Mouse (Mus musculus): ENCODE results near the gene Ing3. TPM values are rescaled to one million over a fixed set of nuclear protein-coding genes. Genes with fewer than 3 reads are reported as not detected.

Ing3 gene
- polyA plus RNA-seq, 1 experiment from 2014 or later: 63.6 TPM

- 64% methylated on average over 5 of the region's 5 CpGs for whole genome bisulfite sequencing
- H3K9ac ChIP-seq (ENCODE audit: low read depth, low read length): no peak overlapping the region
- H3K4me1 ChIP-seq (ENCODE audit: control insufficient read depth, insufficient read depth, low read length): peaks cover 3% of the 10 kb centered on the region
- ATAC-seq (ENCODE audit: low FRiP score, low TSS enrichment): no peak
- no peak overlapping the region for H3K27ac ChIP-seq (ENCODE audit: low read depth, low read length)
- no peaks in the 10 kb centered on the region for H3K27me3 ChIP-seq (ENCODE audit: control insufficient read depth, insufficient read depth, low read length)
- H3K36me3 ChIP-seq (ENCODE audit: control insufficient read depth, insufficient read depth, low read length): no peaks in the 10 kb centered on the region
- no peak overlapping the region for H3K4me3 ChIP-seq (ENCODE audit: low read length)
- no peak overlapping the region for H3K4me2 ChIP-seq (replicated peaks; ENCODE audit: low read depth, low read length)
- H3K9me3 ChIP-seq (ENCODE audit: control insufficient read depth, low read length): no peaks in the 10 kb centered on the region
Observed at GRCm38 (mm10) chr6:22012501-22012900, 63.1 kb downstream of the Ing3 start.

GRCm38 (mm10) chr6:22013394-22013793, 64.0 kb downstream of the Ing3 start:
- Histone ChIP-seq H3K36me3 (ENCODE audit: control insufficient read depth, insufficient read depth, low read length) (no peaks in the 10 kb centered on the region), H3K9ac (ENCODE audit: low read depth, low read length) (no peak overlapping the region), H3K27ac (ENCODE audit: low read depth, low read length) (no peak overlapping the region), H3K4me1 (ENCODE audit: control insufficient read depth, insufficient read depth, low read length) (peaks cover 3% of the 10 kb centered on the region), H3K4me2 (replicated peaks; ENCODE audit: low read depth, low read length) (no peak overlapping the region), H3K9me3 (ENCODE audit: control insufficient read depth, low read length) (no peaks in the 10 kb centered on the region), H3K4me3 (ENCODE audit: low read length) (no peak overlapping the region), H3K27me3 (ENCODE audit: control insufficient read depth, insufficient read depth, low read length) (no peaks in the 10 kb centered on the region)
- ATAC-seq (ENCODE audit: low FRiP score, low TSS enrichment): no peak
- WGBS: 87% methylated on average over 3 of the region's 3 CpGs

- Histone ChIP-seq H3K27me3 (ENCODE audit: control insufficient read depth, insufficient read depth, low read length) (no peaks in the 10 kb centered on the region), H3K27ac (ENCODE audit: low read depth, low read length) (no peak overlapping the region), H3K4me3 (ENCODE audit: low read length) (no peak overlapping the region), H3K4me1 (ENCODE audit: control insufficient read depth, insufficient read depth, low read length) (peaks cover 8% of the 10 kb centered on the region), H3K4me2 (replicated peaks; ENCODE audit: low read depth, low read length) (no peak overlapping the region), H3K9ac (ENCODE audit: low read depth, low read length) (no peak overlapping the region), H3K36me3 (ENCODE audit: control insufficient read depth, insufficient read depth, low read length) (no peaks in the 10 kb centered on the region), H3K9me3 (ENCODE audit: control insufficient read depth, low read length) (no peaks in the 10 kb centered on the region)
- 92% methylated on average over 6 of the region's 6 CpGs for WGBS
- ATAC-seq (ENCODE audit: low FRiP score, low TSS enrichment): no peak
Observed at GRCm38 (mm10) chr6:22014291-22014911, 65.0 kb downstream of the Ing3 start.

- Histone ChIP-seq H3K36me3 (ENCODE audit: control insufficient read depth, insufficient read depth, low read length) (no peaks in the 10 kb centered on the region), H3K4me2 (replicated peaks; ENCODE audit: low read depth, low read length) (no peak overlapping the region), H3K4me3 (ENCODE audit: low read length) (no peak overlapping the region), H3K9ac (ENCODE audit: low read depth, low read length) (no peak overlapping the region), H3K9me3 (ENCODE audit: control insufficient read depth, low read length) (no peaks in the 10 kb centered on the region), H3K27ac (ENCODE audit: low read depth, low read length) (no peak overlapping the region), H3K4me1 (ENCODE audit: control insufficient read depth, insufficient read depth, low read length) (peaks cover 12% of the 10 kb centered on the region; the same call in 1 of the 2 replicates), H3K27me3 (ENCODE audit: control insufficient read depth, insufficient read depth, low read length) (no peaks in the 10 kb centered on the region)
- no peak for ATAC-seq (ENCODE audit: low FRiP score, low TSS enrichment)
- WGBS: 67% methylated on average over 7 of the region's 7 CpGs
Observed at GRCm38 (mm10) chr6:22017631-22018030, 68.3 kb downstream of the Ing3 start.

GRCm38 (mm10) chr6:22018768-22019445, 69.5 kb downstream of the Ing3 start:
- Histone ChIP-seq H3K4me1 (ENCODE audit: control insufficient read depth, insufficient read depth, low read length) (peaks cover 12% of the 10 kb centered on the region; the same call in 1 of the 2 replicates), H3K9me3 (ENCODE audit: control insufficient read depth, low read length) (no peaks in the 10 kb centered on the region), H3K27ac (ENCODE audit: low read depth, low read length) (0 out of 2 replicates have a peak overlapping the region, but pooled peaks have one; percentile 14), H3K9ac (ENCODE audit: low read depth, low read length) (no peak overlapping the region), H3K4me3 (ENCODE audit: low read length) (no peak overlapping the region), H3K36me3 (ENCODE audit: control insufficient read depth, insufficient read depth, low read length) (no peaks in the 10 kb centered on the region), H3K27me3 (ENCODE audit: control insufficient read depth, insufficient read depth, low read length) (no peaks in the 10 kb centered on the region), H3K4me2 (replicated peaks; ENCODE audit: low read depth, low read length) (no peak overlapping the region)
- no peak for ATAC-seq (ENCODE audit: low FRiP score, low TSS enrichment)
- WGBS: 60% methylated on average over 8 of the region's 8 CpGs

- no peak for ATAC-seq (ENCODE audit: low FRiP score, low TSS enrichment)
- no peaks in the 10 kb centered on the region for H3K27me3 ChIP-seq (ENCODE audit: control insufficient read depth, insufficient read depth, low read length)
- H3K4me3 ChIP-seq (ENCODE audit: low read length): no peak overlapping the region
- H3K4me1 ChIP-seq (ENCODE audit: control insufficient read depth, insufficient read depth, low read length): peaks cover 12% of the 10 kb centered on the region; the same call in 1 of the 2 replicates
- no peak overlapping the region for H3K27ac ChIP-seq (ENCODE audit: low read depth, low read length)
- WGBS: 41% methylated on average over 10 of the region's 10 CpGs
- no peaks in the 10 kb centered on the region for H3K36me3 ChIP-seq (ENCODE audit: control insufficient read depth, insufficient read depth, low read length)
- H3K9me3 ChIP-seq (ENCODE audit: control insufficient read depth, low read length): no peaks in the 10 kb centered on the region
- H3K4me2 ChIP-seq (replicated peaks; ENCODE audit: low read depth, low read length): no peak overlapping the region
- no peak overlapping the region for H3K9ac ChIP-seq (ENCODE audit: low read depth, low read length)
Observed at GRCm38 (mm10) chr6:22019637-22020036, 70.3 kb downstream of the Ing3 start.

- WGBS: 84% methylated on average over 5 of the region's 5 CpGs
- Histone ChIP-seq H3K9me3 (ENCODE audit: control insufficient read depth, low read length) (no peaks in the 10 kb centered on the region), H3K27ac (ENCODE audit: low read depth, low read length) (no peak overlapping the region), H3K9ac (ENCODE audit: low read depth, low read length) (no peak overlapping the region), H3K4me1 (ENCODE audit: control insufficient read depth, insufficient read depth, low read length) (peaks cover 19% of the 10 kb centered on the region; the same call in 1 of the 2 replicates), H3K4me2 (replicated peaks; ENCODE audit: low read depth, low read length) (no peak overlapping the region), H3K36me3 (ENCODE audit: control insufficient read depth, insufficient read depth, low read length) (no peaks in the 10 kb centered on the region), H3K4me3 (ENCODE audit: low read length) (no peak overlapping the region), H3K27me3 (ENCODE audit: control insufficient read depth, insufficient read depth, low read length) (no peaks in the 10 kb centered on the region)
- ATAC-seq (ENCODE audit: low FRiP score, low TSS enrichment): no peak
Observed at GRCm38 (mm10) chr6:22020696-22021095, 71.3 kb downstream of the Ing3 start.

GRCm38 (mm10) chr6:22021315-22021714, 71.9 kb downstream of the Ing3 start:
- ATAC-seq (ENCODE audit: low FRiP score, low TSS enrichment): no peak
- Histone ChIP-seq H3K36me3 (ENCODE audit: control insufficient read depth, insufficient read depth, low read length) (no peaks in the 10 kb centered on the region), H3K9ac (ENCODE audit: low read depth, low read length) (no peak overlapping the region), H3K9me3 (ENCODE audit: control insufficient read depth, low read length) (no peaks in the 10 kb centered on the region), H3K4me2 (replicated peaks; ENCODE audit: low read depth, low read length) (no peak overlapping the region), H3K4me1 (ENCODE audit: control insufficient read depth, insufficient read depth, low read length) (peaks cover 22% of the 10 kb centered on the region; the same call in 1 of the 2 replicates), H3K27ac (ENCODE audit: low read depth, low read length) (no peak overlapping the region), H3K4me3 (ENCODE audit: low read length) (no peak overlapping the region), H3K27me3 (ENCODE audit: control insufficient read depth, insufficient read depth, low read length) (no peaks in the 10 kb centered on the region)
- WGBS: 69% methylated on average over 3 of the region's 3 CpGs

- Histone ChIP-seq H3K9ac (ENCODE audit: low read depth, low read length) (no peak overlapping the region), H3K4me1 (ENCODE audit: control insufficient read depth, insufficient read depth, low read length) (peaks cover 14% of the 10 kb centered on the region; the same call in 1 of the 2 replicates), H3K4me2 (replicated peaks; ENCODE audit: low read depth, low read length) (no peak overlapping the region), H3K27me3 (ENCODE audit: control insufficient read depth, insufficient read depth, low read length) (no peaks in the 10 kb centered on the region), H3K36me3 (ENCODE audit: control insufficient read depth, insufficient read depth, low read length) (no peaks in the 10 kb centered on the region), H3K9me3 (ENCODE audit: control insufficient read depth, low read length) (no peaks in the 10 kb centered on the region), H3K27ac (ENCODE audit: low read depth, low read length) (no peak overlapping the region), H3K4me3 (ENCODE audit: low read length) (no peak overlapping the region)
- 92% methylated on average over 2 of the region's 2 CpGs for WGBS
- ATAC-seq (ENCODE audit: low FRiP score, low TSS enrichment): no peak
Observed at GRCm38 (mm10) chr6:22024168-22024567, 74.8 kb downstream of the Ing3 start.
